Mouse (Mus musculus) c-Kit-positive CD71-negative TER-119-negative erythroid progenitor cells, embryonic 14.5 days (primary cell): ENCODE results near the gene Slc25a45.

Experiments
- DNase-seq: peaks from one replicate; pipeline ENCODE4 v3.0.0-alpha.2; 2013; ENCODE audit warnings: low read depth

The Slc25a45 gene

GRCm38 (mm10) chr19:5892735-5893134, 15.1 kb downstream of the Slc25a45 start:
- no peak for DNase-seq

GRCm38 (mm10) chr19:5893282-5894001, 15.8 kb downstream of the Slc25a45 start:
- DNase-seq: no peak

GRCm38 (mm10) chr19:5894002-5894678, 16.5 kb downstream of the Slc25a45 start, which contains the start of gene Tigd3:
Gene Tigd3 (minus strand): TSS chr19:5894149.
- DNase-seq: peak; percentile 91

- DNase-seq: no peak
Measured at GRCm38 (mm10) chr19:5907275-5907674, 29.7 kb downstream of the Slc25a45 start.

GRCm38 (mm10) chr19:5910221-5910620, 32.6 kb downstream of the Slc25a45 start:
- DNase-seq: no peak

GRCm38 (mm10) chr19:5911430-5912102, 34.0 kb downstream of the Slc25a45 start:
- no peak for DNase-seq

- peak; percentile 100 for DNase-seq
Measured at GRCm38 (mm10) chr19:5912103-5913006, 34.7 kb downstream of the Slc25a45 start.

GRCm38 (mm10) chr19:5913007-5913719, 35.6 kb downstream of the Slc25a45 start, which contains the start of gene Dpf2:
Gene Dpf2 (minus strand): TSS chr19:5913010.
- no peak for DNase-seq

GRCm38 (mm10) chr19:5921715-5922114, 44.1 kb downstream of the Slc25a45 start:
- DNase-seq: no peak

GRCm38 (mm10) chr19:5922119-5922942, 44.7 kb downstream of the Slc25a45 start:
- no peak for DNase-seq

- DNase-seq: no peak
Measured at GRCm38 (mm10) chr19:5922963-5923362, 45.4 kb downstream of the Slc25a45 start.

- peak; percentile 86 for DNase-seq
Measured at GRCm38 (mm10) chr19:5923990-5924712, 46.5 kb downstream of the Slc25a45 start.

- DNase-seq: peak; percentile 94
Measured at GRCm38 (mm10) chr19:5924713-5925093, 47.1 kb downstream of the Slc25a45 start, which contains the start of gene Cdc42ep2. Gene Cdc42ep2 (minus strand): TSS chr19:5924816.

GRCm38 (mm10) chr19:5925311-5925855, 47.8 kb downstream of the Slc25a45 start:
- no peak for DNase-seq

- DNase-seq: no peak
Measured at GRCm38 (mm10) chr19:5927026-5927425, 49.4 kb downstream of the Slc25a45 start.

- DNase-seq: no peak
Measured at GRCm38 (mm10) chr19:5927532-5927931, 49.9 kb downstream of the Slc25a45 start.

GRCm38 (mm10) chr19:5928104-5928503, 50.5 kb downstream of the Slc25a45 start:
- DNase-seq: no peak

- no peak for DNase-seq
Measured at GRCm38 (mm10) chr19:5928546-5928945, 50.9 kb downstream of the Slc25a45 start.
